Mouse (Mus musculus) layer of hippocampus, postnatal 36 days (tissue): Measurements from ENCODE around the gene Gm28038. TPM values are rescaled to one million over a fixed set of nuclear protein-coding genes. Genes with fewer than 3 reads are reported as not detected.
A peak's percentile ranks its signal among the peaks of the same experiment; 100 is the strongest.

Experiments
- DNase-seq, 2 experiments: peaks; one replicate each; pipeline ENCODE4 v3.0.0; 2022
- total RNA-seq, 2 experiments: library from RNA; stranded (reverse); gene quantifications; 2 replicates each; pipeline ENCODE4 v1.2.3; 2021

Gene Gm28038
- total RNA-seq, result not detected

- no peak for DNase-seq
Observed at GRCm38 (mm10) chr2:30280743-30281142, at the start of gene Gm28038. TSS of gene Gm28038 (plus strand) at chr2:30281043.

- no peak for DNase-seq
Observed at GRCm38 (mm10) chr2:30235593-30235992, 45.2 kb upstream of the Gm28038 start.

GRCm38 (mm10) chr2:30236426-30237198 lies 44.2 kb upstream of the Gm28038 start:
- no peak for DNase-seq

- DNase-seq, result peak; percentile 100
Observed at GRCm38 (mm10) chr2:30237199-30237880, 43.5 kb upstream of the Gm28038 start, which contains the start of gene Lrrc8a. TSS of gene Lrrc8a (plus strand) at chr2:30237715.

GRCm38 (mm10) chr2:30237881-30238280 lies 43.0 kb upstream of the Gm28038 start:
- peak in 1 of 2 experiments; percentile 71 for DNase-seq

- DNase-seq, result no peak
Observed at GRCm38 (mm10) chr2:30238906-30239465, 41.9 kb upstream of the Gm28038 start.

- no peak for DNase-seq
Observed at GRCm38 (mm10) chr2:30239777-30240176, 41.1 kb upstream of the Gm28038 start.

GRCm38 (mm10) chr2:30240267-30240666 lies 40.6 kb upstream of the Gm28038 start, which contains the start of gene Gm28035:
TSS of gene Gm28035 (plus strand) at chr2:30240567.
- no peak for DNase-seq

GRCm38 (mm10) chr2:30242509-30242908 lies 38.3 kb upstream of the Gm28038 start:
- peak in 1 of 2 experiments; percentile 46 for DNase-seq

- DNase-seq, result no peak
Observed at GRCm38 (mm10) chr2:30243391-30243790, 37.5 kb upstream of the Gm28038 start.

- no peak for DNase-seq
Observed at GRCm38 (mm10) chr2:30244595-30245178, 36.2 kb upstream of the Gm28038 start.

- no peak for DNase-seq
Observed at GRCm38 (mm10) chr2:30247036-30247435, 33.8 kb upstream of the Gm28038 start.

GRCm38 (mm10) chr2:30247681-30248080 lies 33.2 kb upstream of the Gm28038 start:
- no peak for DNase-seq

- DNase-seq, result no peak
Observed at GRCm38 (mm10) chr2:30249182-30249581, 31.7 kb upstream of the Gm28038 start.

- no peak for DNase-seq
Observed at GRCm38 (mm10) chr2:30250166-30251128, 30.4 kb upstream of the Gm28038 start.

- DNase-seq, result no peak
Observed at GRCm38 (mm10) chr2:30251417-30252104, 29.3 kb upstream of the Gm28038 start.

GRCm38 (mm10) chr2:30252521-30252920 lies 28.3 kb upstream of the Gm28038 start:
- no peak for DNase-seq

GRCm38 (mm10) chr2:30253809-30254208 lies 27.0 kb upstream of the Gm28038 start:
- DNase-seq, result no peak

GRCm38 (mm10) chr2:30255631-30256395 lies 25.0 kb upstream of the Gm28038 start:
- DNase-seq, result no peak
